Mouse (Mus musculus): Measurements from ENCODE around the gene Dnah8.
"Not testable (repeated sequence)": the region's sequence is repeated elsewhere in the genome, so short reads cannot be mapped to it uniquely, and the experiment has no call there.

Dnah8 gene

GRCm38 (mm10) chr17:30609305-30609979 is 14.7 kb upstream of the Dnah8 start:
- peak; percentile 28 for DNase-seq (ENCODE audit: low read depth, low spot score)

- DNase-seq (ENCODE audit: low read depth, low spot score) = no peak
Observed at GRCm38 (mm10) chr17:30609980-30610307, 14.2 kb upstream of the Dnah8 start.

DNA sequence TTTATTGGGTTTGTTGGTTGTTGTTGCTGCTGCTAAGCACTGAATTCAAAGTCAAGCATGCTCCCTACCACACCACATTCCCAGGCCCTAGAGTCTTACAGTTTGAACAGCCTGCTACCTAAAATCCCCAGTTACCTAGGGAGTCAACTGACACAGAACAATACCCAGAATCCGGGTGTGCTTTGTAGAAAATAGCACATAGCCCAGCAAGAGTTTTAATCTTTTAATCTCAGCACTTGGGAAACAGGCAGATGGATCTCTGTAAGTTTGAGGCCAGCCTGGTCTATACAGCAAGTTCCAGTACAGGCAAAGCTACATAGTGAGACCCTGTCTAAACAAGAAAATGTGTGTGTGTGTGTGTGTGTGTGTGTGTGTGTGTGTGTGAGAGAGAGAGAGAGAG is 13.4 kb upstream of the Dnah8 start:
- DNase-seq (ENCODE audit: low read depth, low spot score) = no peak

DNA sequence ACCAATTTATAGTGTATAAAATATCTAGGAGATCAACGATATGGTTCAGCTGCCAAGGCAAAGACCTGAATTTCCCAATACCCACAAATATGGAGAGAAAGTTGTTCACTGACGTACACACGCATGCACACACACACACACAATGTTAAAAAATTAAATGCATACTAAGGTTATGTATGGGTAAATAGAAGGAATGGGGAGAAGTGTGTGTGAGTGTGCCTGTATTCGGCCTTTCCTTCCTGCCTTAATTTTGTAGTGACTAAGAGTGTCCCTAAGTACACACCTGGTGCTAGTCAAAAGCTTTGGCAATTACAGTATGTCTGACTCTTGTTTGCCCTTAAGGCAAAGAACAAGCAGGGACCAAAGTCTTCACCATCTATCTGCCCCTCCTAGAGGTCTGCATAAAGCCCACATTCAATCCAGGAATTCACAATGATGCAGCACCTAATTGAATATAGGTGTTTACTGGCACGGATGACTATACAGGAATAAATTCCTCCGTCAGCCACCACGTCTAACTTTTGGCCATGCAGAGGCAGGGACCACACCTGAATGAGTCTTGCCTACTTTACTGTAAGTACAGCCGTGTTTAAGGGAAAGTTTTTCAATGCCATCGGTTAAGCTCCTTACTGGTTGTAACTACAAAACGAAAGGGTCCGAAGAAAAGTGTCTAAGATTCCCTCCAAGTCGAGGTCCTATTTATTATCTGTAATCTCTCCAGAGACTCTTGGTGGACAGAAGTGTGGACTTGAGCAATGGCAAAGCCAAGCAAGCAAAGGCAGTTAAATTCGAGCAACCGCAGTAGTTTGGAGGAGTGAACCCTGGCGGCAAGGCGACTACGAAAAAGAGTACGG is 12.7 kb upstream of the Dnah8 start:
- peak; percentile 10 for DNase-seq (ENCODE audit: low read depth, low spot score)

DNA sequence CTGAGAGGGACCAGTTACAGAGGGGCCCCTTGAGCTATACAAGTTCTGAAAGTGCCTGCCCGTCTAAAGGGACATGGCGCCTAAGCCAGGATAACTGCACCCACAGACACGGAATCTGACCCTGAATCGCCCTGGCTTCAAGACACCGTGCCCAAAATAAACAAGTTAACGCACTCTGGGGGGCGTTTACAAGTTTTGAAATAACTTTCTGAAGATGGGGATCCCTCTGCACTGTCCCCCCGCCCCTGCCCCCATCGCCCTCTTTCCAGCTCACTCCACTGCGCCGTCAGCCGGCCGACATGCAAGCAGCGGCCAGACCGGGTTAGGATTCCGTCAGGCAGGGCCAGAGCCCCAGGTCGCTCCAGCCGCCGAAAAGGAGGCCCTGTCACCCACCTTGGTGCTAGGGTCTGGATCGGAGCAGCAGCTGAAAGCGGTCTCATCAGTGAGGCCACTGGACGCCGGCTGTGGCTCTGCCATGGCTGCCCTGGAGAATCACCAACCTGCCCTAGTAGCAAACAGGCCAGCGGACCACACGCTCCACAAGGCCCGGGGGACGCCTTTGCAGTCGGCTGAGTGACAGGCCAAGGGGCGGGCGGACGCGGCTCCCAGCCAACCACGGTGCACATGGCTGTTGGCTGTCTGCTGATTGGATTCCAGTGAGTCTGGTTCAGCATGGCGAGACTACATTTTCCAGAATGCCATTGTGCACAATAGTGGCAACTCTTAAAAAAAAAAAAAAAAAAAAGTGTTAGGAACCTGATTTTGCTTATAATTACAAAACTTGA is 11.9 kb upstream of the Dnah8 start:
- DNase-seq (ENCODE audit: low read depth, low spot score) = peak; percentile 97

DNA sequence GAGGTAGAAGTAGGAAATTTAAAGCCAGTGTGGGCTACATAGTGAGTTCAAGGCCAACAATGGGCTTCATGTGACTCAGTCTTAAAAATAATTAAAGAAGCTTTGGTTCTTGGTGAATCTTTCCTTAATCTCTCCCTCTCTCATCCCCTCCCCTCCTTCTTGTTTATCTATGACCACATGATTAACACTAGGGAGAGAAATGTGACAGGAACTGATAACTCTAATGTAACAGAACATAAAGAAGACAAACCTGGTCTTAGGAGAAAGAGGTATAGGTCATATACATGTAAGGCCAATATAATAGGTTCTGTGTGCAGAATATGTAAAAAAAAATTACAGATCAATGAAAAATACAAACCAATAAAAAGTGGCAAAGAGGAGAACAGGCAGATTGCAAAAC is 10.8 kb upstream of the Dnah8 start:
- DNase-seq (ENCODE audit: low read depth, low spot score) = no peak

- no peak for DNase-seq (ENCODE audit: low read depth, low spot score)
Observed at GRCm38 (mm10) chr17:30616203-30616602, 8.0 kb upstream of the Dnah8 start.

DNA sequence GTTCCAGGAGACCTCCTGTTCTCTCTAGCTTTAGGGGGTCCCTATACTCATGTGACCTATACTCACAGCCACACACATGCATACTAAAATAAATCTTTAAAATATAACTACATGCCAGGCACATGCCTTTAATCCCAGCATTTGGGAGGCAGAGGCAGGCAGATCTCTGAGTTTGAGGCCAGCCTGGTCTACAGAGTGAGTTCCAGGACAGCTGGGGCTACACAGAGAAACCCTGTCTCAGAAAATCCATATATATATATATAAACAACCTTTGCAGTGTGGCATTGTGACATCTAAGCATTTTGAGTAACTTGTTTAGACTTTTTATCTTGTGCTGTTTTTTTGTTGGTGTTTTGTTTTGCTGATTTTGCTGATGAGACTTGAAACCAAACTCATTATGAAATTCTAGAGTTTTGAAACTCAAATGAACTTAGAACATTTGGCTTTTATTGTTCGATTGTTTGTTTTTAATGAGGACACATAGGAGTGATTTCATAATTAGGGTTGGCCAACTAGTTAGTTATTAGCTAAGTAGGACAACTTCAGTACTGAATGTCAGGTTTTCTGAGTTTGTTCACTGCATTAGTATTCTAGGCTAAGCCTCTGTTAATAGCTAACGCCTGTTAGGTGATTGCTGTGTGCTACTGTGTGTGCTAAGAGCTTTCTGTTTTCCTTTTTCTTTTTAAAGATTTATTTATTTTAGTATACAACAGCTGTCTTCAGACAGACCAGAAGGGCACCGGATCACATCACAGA is 5.8 kb upstream of the Dnah8 start:
- DNase-seq (ENCODE audit: low read depth, low spot score) = no peak

DNA sequence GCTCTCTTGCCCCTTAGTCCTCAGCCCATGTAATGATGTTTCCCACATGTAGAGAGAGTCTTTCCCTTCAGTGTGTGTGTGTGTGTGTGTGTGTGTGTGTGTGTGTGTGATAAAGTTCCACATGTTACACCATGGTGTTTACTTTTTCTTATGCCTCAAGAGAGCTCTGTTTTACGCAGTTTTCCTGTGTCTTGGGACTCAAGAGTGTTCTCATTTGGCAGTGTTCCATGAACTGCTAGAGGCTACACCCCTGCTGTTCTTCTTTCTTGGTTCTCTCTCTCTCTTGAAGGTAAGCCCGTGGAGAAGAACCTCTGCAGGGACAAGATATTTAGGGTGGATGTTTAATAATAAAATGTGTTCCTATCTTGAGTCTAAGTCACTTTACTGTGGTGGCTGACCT is 5.0 kb upstream of the Dnah8 start:
- no peak for DNase-seq (ENCODE audit: low read depth, low spot score)

DNA sequence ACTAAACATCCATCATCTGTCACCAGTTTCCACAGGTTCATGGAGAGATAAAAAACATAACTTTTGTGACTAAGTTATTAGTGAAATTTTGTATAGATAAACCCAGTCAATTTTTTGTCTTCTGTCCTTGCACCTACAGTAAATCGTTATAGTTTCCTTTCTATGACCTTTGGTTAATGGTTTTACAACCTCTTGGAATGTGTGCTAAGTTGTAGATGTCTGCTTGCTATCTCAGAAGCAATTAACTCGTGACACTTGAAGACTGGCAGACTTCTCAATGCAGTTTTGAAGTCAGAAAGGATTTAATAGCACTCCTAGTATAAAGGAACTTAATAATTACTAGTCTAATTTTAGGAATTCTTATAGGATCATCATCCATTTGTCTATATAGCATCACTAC is 3.6 kb upstream of the Dnah8 start:
- DNase-seq (ENCODE audit: low read depth, low spot score) = no peak

- DNase-seq (ENCODE audit: low read depth, low spot score) = no peak
Observed at GRCm38 (mm10) chr17:30621450-30621849, 2.7 kb upstream of the Dnah8 start.

DNA sequence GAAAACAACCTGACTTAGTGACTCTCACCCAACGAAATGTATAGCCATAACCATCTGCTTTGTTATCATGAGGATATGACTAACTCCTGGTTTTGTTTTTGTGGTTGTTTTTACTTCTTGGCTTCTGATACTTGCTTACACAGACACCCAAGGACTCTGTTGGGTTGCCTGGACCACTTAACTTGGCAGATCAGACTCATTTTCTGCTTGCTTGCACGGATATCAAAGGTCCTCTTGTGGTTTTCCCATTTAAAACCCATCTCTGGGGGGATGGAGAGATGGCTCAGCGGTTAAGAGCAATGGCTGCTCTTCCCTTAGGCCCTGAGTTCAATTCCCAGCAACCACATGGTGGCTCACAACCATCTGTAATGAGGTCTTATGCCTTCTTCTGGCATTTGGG is 954 bp upstream of the Dnah8 start:
- DNase-seq (ENCODE audit: low read depth, low spot score) = no peak

GRCm38 (mm10) chr17:30626719-30627118 is 2.6 kb downstream of the Dnah8 start, which contains the start of gene Glo1:
TSS of gene Glo1 (minus strand) at chr17:30626871.
- not testable (repeated sequence) for DNase-seq (ENCODE audit: low read depth, low spot score)

GRCm38 (mm10) chr17:30635367-30635766 is 11.2 kb downstream of the Dnah8 start:
- peak; percentile 54 for DNase-seq (ENCODE audit: low read depth, low spot score)

- DNase-seq (ENCODE audit: low read depth, low spot score) = no peak
Observed at GRCm38 (mm10) chr17:30637714-30638113, 13.6 kb downstream of the Dnah8 start.

GRCm38 (mm10) chr17:30638996-30639395 is 14.8 kb downstream of the Dnah8 start:
- no peak for DNase-seq (ENCODE audit: low read depth, low spot score)

DNA sequence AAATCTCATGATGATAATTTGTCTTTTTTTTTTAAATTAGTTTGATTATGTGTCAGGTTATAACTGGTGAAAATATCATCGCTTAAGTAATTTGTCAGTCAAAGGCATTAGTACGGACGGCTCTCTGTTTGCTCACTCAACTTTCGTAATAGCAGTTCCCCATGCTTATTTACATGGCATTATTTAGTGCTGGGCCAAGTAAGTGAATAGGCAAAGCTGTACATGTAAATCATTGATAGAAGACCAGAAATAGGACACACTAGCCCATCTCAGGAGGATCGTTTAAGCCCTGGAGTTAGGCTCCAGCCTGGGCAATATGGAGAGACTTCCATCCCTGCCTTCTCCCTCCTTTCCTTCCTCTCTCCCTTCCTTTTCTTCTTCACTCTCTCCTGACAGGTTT is 16.7 kb downstream of the Dnah8 start:
- DNase-seq (ENCODE audit: low read depth, low spot score) = no peak

DNA sequence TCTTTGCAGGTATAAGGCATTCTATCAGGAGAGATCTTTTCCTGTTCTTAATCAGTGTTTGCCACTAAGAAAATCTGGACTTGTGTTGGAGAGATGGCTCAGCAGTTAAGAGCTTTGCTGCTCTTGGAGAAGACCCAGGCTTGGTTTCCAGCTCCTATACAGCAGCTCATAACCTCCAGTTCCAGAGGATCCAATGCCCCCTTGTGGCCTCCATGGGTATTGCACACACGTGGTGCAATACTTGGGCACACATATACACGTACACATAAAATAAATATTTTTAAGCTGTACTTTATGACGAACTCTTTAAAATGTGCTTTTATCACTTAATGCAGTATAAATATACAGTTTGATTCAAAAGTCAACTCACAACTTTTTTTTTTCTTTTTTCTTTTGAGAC is 24.6 kb downstream of the Dnah8 start:
- no peak for DNase-seq (ENCODE audit: low read depth, low spot score)

GRCm38 (mm10) chr17:30653010-30653409 is 28.9 kb downstream of the Dnah8 start:
- no peak for DNase-seq (ENCODE audit: low read depth, low spot score)

DNA sequence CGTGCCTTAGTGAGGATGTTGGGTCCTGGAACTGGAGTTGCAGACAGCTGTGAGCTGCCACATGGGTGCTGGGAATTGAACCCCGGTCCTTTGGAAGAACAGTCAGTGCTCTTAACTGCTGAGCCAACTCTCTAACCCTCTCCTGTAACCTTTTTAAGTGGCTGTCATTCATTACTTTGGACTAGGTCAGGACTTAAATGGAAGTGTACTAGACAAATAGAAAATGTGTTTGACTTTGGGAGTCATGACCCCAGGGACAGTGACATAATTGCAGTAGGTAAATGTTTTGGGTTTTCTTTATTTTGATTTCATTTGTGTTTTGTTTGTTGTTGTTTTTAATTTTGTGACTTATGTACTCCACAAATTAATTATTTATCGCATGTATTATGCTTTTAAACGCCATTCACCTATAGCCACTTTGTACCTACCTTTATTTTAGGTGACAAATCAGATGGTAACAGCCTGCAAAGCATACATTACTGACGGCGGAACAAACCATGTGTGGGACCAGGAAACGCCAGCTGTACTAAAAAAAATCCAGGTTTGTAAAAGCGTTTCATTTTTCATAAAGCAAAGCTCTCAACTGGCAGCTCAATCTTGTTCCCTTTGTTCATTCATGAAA is 33.5 kb downstream of the Dnah8 start:
- DNase-seq (ENCODE audit: low read depth, low spot score) = no peak

GRCm38 (mm10) chr17:30658152-30658544 is 34.0 kb downstream of the Dnah8 start:
- DNase-seq (ENCODE audit: low read depth, low spot score) = peak; percentile 71
